Mouse (Mus musculus): Measurements from ENCODE around the gene Sik3.

The Sik3 gene

GRCm38 (mm10) chr9:46272677-46273454 is 260.2 kb downstream of the Sik3 start, which contains the start of gene Zpr1:
TSS of gene Zpr1 (plus strand) at chr9:46273064.
- DNase-seq (ENCODE audit: low spot score): peak; percentile 89
